Mouse (Mus musculus) spleen, adult 2 months (tissue): ENCODE measurements at regions not wholly inside any gene's neighbourhood (a gene's known extent, or its start where the extent isn't known, plus 50 kb on each side); places are given as distances from the start of the nearest gene placed in this dataset.

ENCODE experiments used
- CTCF ChIP-seq: fragments of 200-500 bp; IDR thresholded peaks from 2 replicates; pipeline ENCODE4 v1.5.1; 2011; ENCODE audit warnings: mild to moderate bottlenecking, inconsistent platforms; ENCODE audit not compliant: insufficient read depth, insufficient read length, insufficient replicate concordance; ENCODE audit errors: extremely low read depth
- POLR2A ChIP-seq: fragments of 200-500 bp; IDR thresholded peaks from 2 replicates; pipeline ENCODE4 v1.6.1; 2011; ENCODE audit warnings: low read depth, low read length, inconsistent platforms

DNA sequence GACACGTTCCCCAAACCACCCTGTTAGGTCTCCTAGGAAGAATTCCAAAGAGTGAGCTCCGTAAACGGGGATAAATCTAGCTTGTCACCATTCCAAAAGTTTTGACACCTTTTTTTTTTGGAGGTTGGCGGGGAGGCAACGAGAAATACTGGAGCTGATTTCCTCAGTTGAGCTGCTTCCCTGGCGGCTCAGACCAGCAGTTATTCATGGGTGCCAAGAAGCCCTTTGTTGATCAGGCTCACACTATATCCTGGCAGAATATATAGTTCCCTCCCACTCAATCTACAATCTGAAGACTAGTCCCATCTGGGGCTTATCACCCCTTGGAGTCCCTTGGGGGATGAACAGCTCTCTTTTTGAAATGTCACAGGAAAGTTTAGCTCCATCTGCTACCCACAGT is 77.5 kb upstream of the Tiam2 start:
- TF ChIP-seq CTCF (no peak), POLR2A (no peak)
